Comparison of ENCODE assay signal across 9 mouse cellular contexts in genomic region chr3:9341244-9341643, GRCm38 (mm10).
DNase-seq lines count a peak whose midpoint lies in the region; ATAC-seq and TF ChIP-seq lines count a peak whose summit lies in the region.
"Had no signal": no experiment of that assay in that cellular context is flagged by ENCODE, and none has a peak within 500 bp of the region (broad histone marks: within the 10 kb centered on the region; RNA-seq: fewer than 3 reads in every experiment).

No protein-coding gene starts in this region.

- WGBS in heart, embryonic 10.5 days = 45% methylated on average over 4 of the region's 4 CpGs
- 55% methylated on average over 4 of the region's 4 CpGs for WGBS in heart, adult 2 months
- 27% methylated on average over 4 of the region's 4 CpGs for WGBS in neural tube, embryonic 11.5 days
- WGBS in liver, embryonic 14.5 days (ENCODE audit: insufficient replicate concordance) = 31% methylated on average over 4 of the region's 4 CpGs

- no peak for DNase-seq in heart, embryonic 10.5 days (ENCODE audit: low spot score)
- no peak for DNase-seq in heart, adult 2 months
- DNase-seq in neural tube, embryonic 11.5 days (ENCODE audit: low spot score) = no peak
- no peak for DNase-seq in neural tube, embryonic 10.5 days (ENCODE audit: extremely low spot score, low spot score)
- no peak for DNase-seq in liver, embryonic 14.5 days (ENCODE audit: low read depth in 3 of 3, low spot score in 3 of 3)
- no peak for DNase-seq in spleen, adult 12 weeks (ENCODE audit: low spot score)
- no peak for DNase-seq in adrenal gland, adult 2 months
- no peak for DNase-seq in right cerebral cortex, postnatal 4 days

- H3K4me3 ChIP-seq in heart, embryonic 10.5 days = peak overlapping the region; percentile 60; the same call in 1 of the 2 replicates
- no peak overlapping the region for H3K4me3 ChIP-seq in heart, adult 2 months
- no peak overlapping the region for H3K4me3 ChIP-seq in neural tube, embryonic 11.5 days (ENCODE audit: low read depth, low read length)
- H3K4me3 ChIP-seq in liver, embryonic 14.5 days (ENCODE audit: insufficient read depth in 1 of 2, low read depth in 2 of 2, low read length in 2 of 2) = no peak overlapping the region

- peaks cover 25% of the 10 kb centered on the region for H3K4me1 ChIP-seq in heart, embryonic 10.5 days
- peaks cover 2% of the 10 kb centered on the region for H3K4me1 ChIP-seq in heart, adult 2 months (ENCODE audit: control insufficient read depth, insufficient read depth, low read length)
- H3K4me1 ChIP-seq in neural tube, embryonic 11.5 days (ENCODE audit: control insufficient read depth, insufficient read depth, low read length) = peaks cover 7% of the 10 kb centered on the region
- H3K4me1 ChIP-seq in liver, embryonic 14.5 days (replicated peaks; ENCODE audit: control insufficient read depth in 2 of 2, insufficient read depth in 2 of 2, low read length in 1 of 2) = peaks cover 0 to 3% of the 10 kb centered on the region in 2 experiments; a peak in 1 of 4 replicates

- intact Hi-C loops in heart, adult 2 months (cut with DNase I) = loop anchor here (2.0 to 10.0 kb wide), 3 partner anchors 92 to 376 kb away; no protein-coding TSS in a partner anchor

- H3K27me3 ChIP-seq in heart, embryonic 10.5 days (ENCODE audit: insufficient read depth, poor library complexity, severe bottlenecking) = peaks cover 9% of the 10 kb centered on the region; the same call in 1 of the 2 replicates
- H3K27me3 ChIP-seq in heart, adult 2 months (ENCODE audit: control insufficient read depth, insufficient read depth, low read length) = no peaks in the 10 kb centered on the region
- H3K27me3 ChIP-seq in neural tube, embryonic 11.5 days (ENCODE audit: control insufficient read depth, insufficient read depth, low read length) = no peaks in the 10 kb centered on the region
- H3K27me3 ChIP-seq in liver, embryonic 14.5 days (ENCODE audit: control insufficient read depth, insufficient read depth, low read length) = peaks cover 5% of the 10 kb centered on the region

- H3K4me2 ChIP-seq in neural tube, embryonic 11.5 days (ENCODE audit: low read depth) = peak overlapping the region; percentile 46
- H3K4me2 ChIP-seq in liver, embryonic 14.5 days (ENCODE audit: low read depth) = peak overlapping the region; percentile 30

- no peaks in the 10 kb centered on the region for H3K79me2 ChIP-seq in heart, adult 2 months (replicated peaks; ENCODE audit: control insufficient read depth, insufficient read depth, low read length)

- no peak for ATAC-seq in neural tube, embryonic 11.5 days (ENCODE audit: insufficient read depth, low FRiP score, low TSS enrichment)
- no peak for ATAC-seq in liver, embryonic 14.5 days (ENCODE audit: insufficient read depth)

- no peak for TF ChIP-seq CTCF in heart, adult 2 months (IDR thresholded peaks at IDR 0.05)
- no peak for TF ChIP-seq CTCF in liver, embryonic 14.5 days (IDR thresholded peaks at IDR 0.05; ENCODE audit: low read depth)

- no peak for TF ChIP-seq EP300 in heart, adult 2 months (IDR thresholded peaks at IDR 0.05; ENCODE audit: insufficient read depth, low read depth, low read length)
- no peak for TF ChIP-seq EP300 in liver, embryonic 14.5 days (IDR thresholded peaks at IDR 0.05; ENCODE audit: low read depth)

- H3K9me3 ChIP-seq in heart, embryonic 10.5 days = no peaks in the 10 kb centered on the region
- no peaks in the 10 kb centered on the region for H3K9me3 ChIP-seq in neural tube, embryonic 11.5 days (ENCODE audit: control insufficient read depth, low read length)
- no peaks in the 10 kb centered on the region for H3K9me3 ChIP-seq in liver, embryonic 14.5 days (ENCODE audit: control insufficient read depth, low read length)
- H3K9me3 ChIP-seq: embryonic facial prominence, embryonic 12.5 days had no signal

- H3K27ac ChIP-seq in heart, embryonic 10.5 days = peak overlapping the region; percentile 73; the same call in 1 of the 2 replicates
- no peak overlapping the region for H3K27ac ChIP-seq in heart, adult 2 months
- no peak overlapping the region for H3K27ac ChIP-seq in neural tube, embryonic 11.5 days (ENCODE audit: low read depth, low read length)
- no peak overlapping the region for H3K27ac ChIP-seq in liver, embryonic 14.5 days
- H3K27ac ChIP-seq: embryonic facial prominence, embryonic 12.5 days had no signal

- no peak overlapping the region for H3K9ac ChIP-seq in heart, adult 2 months (ENCODE audit: low read depth, low read length)
- no peak overlapping the region for H3K9ac ChIP-seq in neural tube, embryonic 11.5 days (ENCODE audit: low read length)
- H3K9ac ChIP-seq in liver, embryonic 14.5 days (replicated peaks) = no peak overlapping the region
- H3K9ac ChIP-seq: embryonic facial prominence, embryonic 12.5 days had no signal

- TF ChIP-seq POLR2A in heart, adult 2 months (IDR thresholded peaks at IDR 0.05; ENCODE audit: insufficient read depth, low read depth, low read length) = no peak

- no peaks in the 10 kb centered on the region for H3K36me3 ChIP-seq in heart, embryonic 10.5 days
- H3K36me3 ChIP-seq in heart, adult 2 months (ENCODE audit: control insufficient read depth, insufficient read depth, low read length) = no peaks in the 10 kb centered on the region
- no peaks in the 10 kb centered on the region for H3K36me3 ChIP-seq in neural tube, embryonic 11.5 days (ENCODE audit: control insufficient read depth, insufficient read depth, low read length)
- no peaks in the 10 kb centered on the region for H3K36me3 ChIP-seq in liver, embryonic 14.5 days (replicated peaks; ENCODE audit: control insufficient read depth, insufficient read depth, low read depth)
- H3K36me3 ChIP-seq: embryonic facial prominence, embryonic 12.5 days had no signal
